Mouse (Mus musculus) hindbrain, embryonic 12.5 days (tissue): Measurements from ENCODE around the gene Kif4. TPM values are rescaled to one million over a fixed set of nuclear protein-coding genes. Genes with fewer than 3 reads are reported as not detected.
A peak's percentile ranks its signal among the peaks of the same experiment; 100 is the strongest.

ENCODE experiments used
- ATAC-seq: fragments of 200-750 bp; cut with Nextera tagmentation; 2 replicates; pipeline ENCODE4 v1.8.0; 2017; ENCODE audit warnings: moderate TSS enrichment; ENCODE audit not compliant: low FRiP score
- H3K27ac ChIP-seq: fragments of 300-500 bp; sonication (generic); 2 replicates; pipeline ENCODE4 v1.5.1; 2016; ENCODE audit warnings: mild to moderate bottlenecking
- H3K27me3 ChIP-seq: fragments of 300-500 bp; sonication (generic); 2 replicates; pipeline ENCODE4 v1.6.1; 2016; ENCODE audit warnings: mild to moderate bottlenecking
- H3K36me3 ChIP-seq: fragments of 300-500 bp; sonication (generic); 2 replicates; pipeline ENCODE4 v1.6.1; 2016; ENCODE audit warnings: mild to moderate bottlenecking
- H3K4me1 ChIP-seq: fragments of 300-500 bp; sonication (generic); 2 replicates; pipeline ENCODE4 v1.6.1; 2016
- H3K4me2 ChIP-seq: fragments of 300-500 bp; sonication (generic); replicated peaks from 2 replicates; pipeline ENCODE4 v1.6.1; 2016; ENCODE audit warnings: mild to moderate bottlenecking
- H3K4me3 ChIP-seq: fragments of 300-500 bp; sonication (generic); 2 replicates; pipeline ENCODE4 v1.5.1; 2016; ENCODE audit warnings: mild to moderate bottlenecking
- H3K9ac ChIP-seq: fragments of 300-500 bp; sonication (generic); 2 replicates; pipeline ENCODE4 v1.6.1; 2016; ENCODE audit warnings: mild to moderate bottlenecking, moderate library complexity
- H3K9me3 ChIP-seq: fragments of 300-500 bp; sonication (generic); replicated peaks from 2 replicates; pipeline ENCODE4 v1.6.1; 2016; ENCODE audit warnings: mild to moderate bottlenecking
- WGBS: fragments of 180-500 bp; shearing (Covaris S2); methylation state at CpG from one replicate; pipeline ENCODE4 v1.1.7; 2016; 5-methylcytosine and 5-hydroxymethylcytosine counted together
- polyA plus RNA-seq: library from polyadenylated mRNA; unstranded; fragments of >200 nt; fragmentation: Nextera tagmentation; extraction: Ambion mirVana; gene quantifications from 2 replicates; pipeline ENCODE4 v1.2.1, GENCODE M21; 2016

Gene Kif4
- polyA plus RNA-seq, 1 experiment from 2014 or later: 27.0 TPM

- no peak overlapping the region for H3K9ac ChIP-seq
- H3K4me1 ChIP-seq: no peaks in the 10 kb centered on the region
- H3K27me3 ChIP-seq: no peaks in the 10 kb centered on the region
- H3K36me3 ChIP-seq: no peaks in the 10 kb centered on the region
- no peak overlapping the region for H3K4me2 ChIP-seq
- H3K4me3 ChIP-seq: no peak overlapping the region
- H3K27ac ChIP-seq: no peak overlapping the region
- ATAC-seq: no peak
- no peaks in the 10 kb centered on the region for H3K9me3 ChIP-seq
These were observed 27.3 kb downstream of the Kif4 start for GRCm38 (mm10) chrX:100652848-100653247.

- 92% methylated on average over 2 of the region's 2 CpGs for WGBS
- Histone ChIP-seq H3K9me3 (no peaks in the 10 kb centered on the region), H3K27ac (no peak overlapping the region), H3K4me1 (no peaks in the 10 kb centered on the region), H3K4me2 (no peak overlapping the region), H3K36me3 (no peaks in the 10 kb centered on the region), H3K4me3 (no peak overlapping the region), H3K9ac (no peak overlapping the region), H3K27me3 (no peaks in the 10 kb centered on the region; the same call in 1 of the 2 replicates)
- ATAC-seq: no peak
These were observed 39.3 kb downstream of the Kif4 start for GRCm38 (mm10) chrX:100664825-100665224.

DNA sequence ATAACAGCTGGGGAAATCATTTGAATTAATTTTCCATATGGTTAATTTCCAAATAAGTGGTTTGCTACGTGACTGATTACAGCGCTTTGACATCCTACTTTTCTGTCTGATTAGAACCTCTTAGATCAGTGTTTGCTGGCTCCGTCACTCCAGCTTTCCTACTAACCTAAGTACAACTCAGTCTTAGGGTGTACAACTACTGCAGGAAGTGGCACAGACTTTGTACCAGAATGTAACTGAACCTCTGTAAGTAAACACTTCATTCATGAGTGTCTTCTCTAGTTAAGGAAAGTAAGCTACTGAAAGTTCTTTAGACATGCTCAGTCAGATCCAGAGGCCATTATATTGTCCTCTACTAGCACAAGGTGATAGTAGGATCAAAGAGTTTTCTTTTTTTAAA, 52.7 kb downstream of the Kif4 start:
- ATAC-seq: no peak
- no peak overlapping the region for H3K4me2 ChIP-seq

DNA sequence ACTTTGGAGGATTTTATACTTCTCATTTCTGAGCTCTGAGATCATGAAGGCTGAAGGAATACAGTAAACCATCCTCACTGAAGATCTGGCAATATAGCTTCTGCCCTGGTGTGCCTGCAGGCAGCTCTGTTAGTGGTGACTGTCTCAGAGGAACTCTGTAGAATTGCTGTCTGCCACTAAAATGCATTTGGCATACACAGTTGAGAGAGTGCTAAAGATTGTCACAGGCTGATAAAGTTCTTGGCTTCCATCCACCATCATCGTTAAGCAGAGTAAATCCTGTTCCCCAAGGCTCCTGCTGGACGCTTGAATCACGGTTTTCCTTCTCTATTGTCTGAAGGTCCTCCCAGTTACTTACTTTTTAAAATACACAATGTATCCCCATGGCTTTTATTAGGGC, 61.0 kb downstream of the Kif4 start:
- Histone ChIP-seq H3K9me3 (no peaks in the 10 kb centered on the region), H3K9ac (no peak overlapping the region), H3K4me3 (no peak overlapping the region), H3K4me2 (no peak overlapping the region), H3K27ac (no peak overlapping the region), H3K4me1 (no peaks in the 10 kb centered on the region), H3K27me3 (peaks cover 5% of the 10 kb centered on the region; the same call in 1 of the 2 replicates), H3K36me3 (no peaks in the 10 kb centered on the region)
- no peak for ATAC-seq
- WGBS: 76% methylated on average over 3 of the region's 3 CpGs

More for the DNA sequence above, 52.7 kb downstream of the Kif4 start:
- Histone ChIP-seq H3K9ac (no peak overlapping the region), H3K4me3 (no peak overlapping the region), H3K4me1 (no peaks in the 10 kb centered on the region), H3K9me3 (no peaks in the 10 kb centered on the region), H3K27me3 (no peaks in the 10 kb centered on the region; the same call in 1 of the 2 replicates), H3K27ac (no peak overlapping the region), H3K36me3 (no peaks in the 10 kb centered on the region)
- WGBS: 93% methylated on average over 3 of the region's 3 CpGs

DNA sequence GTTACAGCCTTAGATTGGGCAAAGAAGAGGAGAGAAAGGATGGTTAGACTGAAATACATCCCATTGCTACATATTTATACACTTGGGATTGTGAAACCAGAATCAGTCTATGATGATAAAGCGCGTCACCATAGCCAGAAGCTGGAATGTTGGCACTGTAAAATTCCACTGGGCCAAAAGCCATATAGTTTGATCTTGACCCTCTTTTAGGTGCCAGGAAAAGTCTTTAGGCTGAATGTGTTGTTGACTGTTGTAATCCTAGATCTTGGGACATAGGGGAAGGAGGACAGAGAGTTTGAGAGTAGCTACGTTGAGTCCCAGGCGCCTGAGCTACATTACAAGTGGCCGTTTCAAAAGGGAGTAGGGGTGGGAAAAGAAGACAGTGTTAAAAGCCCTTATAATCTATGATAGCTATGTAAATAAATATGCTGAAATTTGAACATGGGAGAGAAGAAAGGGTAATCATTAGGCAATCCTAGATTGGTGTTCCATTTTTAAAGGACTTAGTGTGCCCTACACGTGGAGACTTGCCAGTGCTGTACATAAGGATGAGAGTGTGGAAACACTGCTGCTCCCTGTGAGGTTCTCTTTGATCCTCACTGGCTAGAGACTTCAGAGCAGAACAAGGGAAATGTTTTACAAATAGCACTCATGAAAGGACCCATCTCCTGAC, 62.0 kb downstream of the Kif4 start:
- Histone ChIP-seq H3K4me1 (no peaks in the 10 kb centered on the region), H3K9ac (no peak overlapping the region), H3K27ac (no peak overlapping the region), H3K36me3 (no peaks in the 10 kb centered on the region), H3K9me3 (no peaks in the 10 kb centered on the region), H3K4me2 (no peak overlapping the region), H3K27me3 (peaks cover 5% of the 10 kb centered on the region; the same call in 1 of the 2 replicates), H3K4me3 (no peak overlapping the region)
- ATAC-seq: no peak
- 88% methylated on average over 6 of the region's 6 CpGs for WGBS

DNA sequence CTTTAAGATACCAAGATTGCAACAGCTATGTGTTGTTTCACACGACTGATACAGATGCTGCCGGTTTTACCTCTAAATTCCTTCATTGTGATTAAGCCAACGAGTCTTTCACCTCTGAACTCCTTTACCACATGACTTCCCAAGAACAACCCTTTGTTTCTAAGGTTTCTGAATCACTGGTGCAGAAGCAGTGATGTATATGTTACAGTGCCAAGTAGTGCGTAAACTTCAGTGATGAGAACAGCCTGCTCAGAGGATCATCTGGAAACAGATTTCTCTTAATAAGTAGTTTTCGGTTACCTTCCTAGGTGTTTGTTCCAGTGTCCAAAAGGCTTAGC, 62.5 kb downstream of the Kif4 start:
- Histone ChIP-seq H3K36me3 (no peaks in the 10 kb centered on the region), H3K9ac (no peak overlapping the region), H3K4me3 (no peak overlapping the region), H3K27me3 (peaks cover 5% of the 10 kb centered on the region; the same call in 1 of the 2 replicates), H3K4me1 (no peaks in the 10 kb centered on the region), H3K9me3 (no peaks in the 10 kb centered on the region), H3K27ac (no peak overlapping the region), H3K4me2 (no peak overlapping the region)
- no peak for ATAC-seq
- WGBS: 79% methylated on average over 5 of the region's 5 CpGs

DNA sequence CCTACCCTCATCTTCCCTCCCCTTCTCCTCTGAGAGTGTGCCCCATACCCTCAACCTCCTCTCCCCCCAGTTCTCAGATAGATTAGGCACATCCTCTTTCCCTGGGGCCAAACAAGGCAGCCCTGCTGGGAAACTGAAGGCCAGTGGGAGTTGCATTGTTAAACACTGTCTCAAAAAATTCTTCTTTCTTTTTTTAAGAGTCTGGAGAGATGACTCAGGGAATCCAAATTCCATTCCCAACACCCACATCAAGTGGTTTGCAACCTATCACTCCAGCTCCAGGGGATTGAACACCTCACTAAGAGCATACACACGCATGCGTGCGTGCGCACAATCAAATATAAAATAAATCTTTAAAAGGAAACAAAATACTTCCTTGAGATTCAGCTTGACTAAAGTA, 71.2 kb downstream of the Kif4 start:
- ATAC-seq: no peak
- Histone ChIP-seq H3K9me3 (no peaks in the 10 kb centered on the region), H3K27ac (no peak overlapping the region), H3K4me3 (no peak overlapping the region), H3K27me3 (0 out of 2 replicates have a peak, but pooled peaks cover 3% of the 10 kb centered on the region), H3K9ac (no peak overlapping the region), H3K4me2 (no peak overlapping the region), H3K36me3 (no peaks in the 10 kb centered on the region), H3K4me1 (no peaks in the 10 kb centered on the region)
- WGBS: 97% methylated on average over 4 of the region's 4 CpGs

GRCm38 (mm10) chrX:100708032-100708431, 82.5 kb downstream of the Kif4 start:
- Histone ChIP-seq H3K9me3 (no peaks in the 10 kb centered on the region), H3K27ac (no peak overlapping the region), H3K9ac (no peak overlapping the region), H3K27me3 (no peaks in the 10 kb centered on the region), H3K4me2 (no peak overlapping the region), H3K4me1 (no peaks in the 10 kb centered on the region), H3K36me3 (no peaks in the 10 kb centered on the region), H3K4me3 (no peak overlapping the region)
- WGBS: 92% methylated on average over 6 of the region's 6 CpGs
- ATAC-seq: no peak

DNA sequence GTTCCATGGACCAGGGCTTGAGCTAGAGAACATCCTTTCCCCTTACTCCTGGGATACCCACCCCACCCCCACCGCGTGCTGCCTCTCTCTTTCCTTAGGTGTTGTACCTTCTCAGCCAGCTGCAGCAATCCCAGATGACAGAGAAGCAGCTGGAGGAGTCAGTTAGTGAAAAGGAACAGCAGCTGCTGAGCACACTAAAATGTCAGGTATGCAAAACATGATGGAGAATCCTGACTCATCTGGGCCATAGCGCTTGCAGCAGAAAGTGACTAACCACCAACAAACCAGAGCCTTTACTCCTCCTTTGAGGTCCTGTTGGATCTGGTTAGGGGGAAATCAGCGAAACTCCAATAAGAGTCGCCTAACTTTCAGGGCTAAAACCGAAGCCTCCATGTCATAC, 90.6 kb downstream of the Kif4 start:
- Histone ChIP-seq H3K9me3 (no peaks in the 10 kb centered on the region), H3K27ac (no peak overlapping the region), H3K4me3 (no peak overlapping the region), H3K27me3 (peaks cover 10% of the 10 kb centered on the region; the same call in 1 of the 2 replicates), H3K4me1 (no peaks in the 10 kb centered on the region), H3K4me2 (no peak overlapping the region), H3K36me3 (peaks cover 10% of the 10 kb centered on the region; the same call in 1 of the 2 replicates), H3K9ac (no peak overlapping the region)
- WGBS: 88% methylated on average over 6 of the region's 6 CpGs
- ATAC-seq: no peak

GRCm38 (mm10) chrX:100728947-100729346, 103.4 kb downstream of the Kif4 start:
- Histone ChIP-seq H3K9me3 (no peaks in the 10 kb centered on the region), H3K36me3 (no peaks in the 10 kb centered on the region), H3K27ac (peak overlapping the region; percentile 71), H3K4me2 (no peak overlapping the region), H3K9ac (no peak overlapping the region), H3K4me3 (no peak overlapping the region), H3K4me1 (peaks cover 18% of the 10 kb centered on the region), H3K27me3 (peaks cover 13% of the 10 kb centered on the region)
- peak; percentile 75 for ATAC-seq
- 18% methylated on average over 1 of the region's 1 CpGs for WGBS

GRCm38 (mm10) chrX:100729665-100730188, 104.2 kb downstream of the Kif4 start, which contains the start of gene Gdpd2:
Gene Gdpd2 (plus strand): TSS chrX:100729873.
- Histone ChIP-seq H3K36me3 (no peaks in the 10 kb centered on the region), H3K4me1 (peaks cover 18% of the 10 kb centered on the region), H3K27ac (peak within 1 kb of the TSS; percentile 71), H3K4me2 (peak within 1 kb of the TSS; percentile 48), H3K9me3 (no peaks in the 10 kb centered on the region), H3K27me3 (peaks cover 13% of the 10 kb centered on the region), H3K4me3 (peak within 1 kb of the TSS; percentile 20), H3K9ac (no peak within 1 kb of the TSS; the same call in 1 of the 2 replicates)
- WGBS: 20% methylated on average over 8 of the region's 8 CpGs
- peak; percentile 68 for ATAC-seq

- peaks cover 13% of the 10 kb centered on the region for H3K27me3 ChIP-seq
- peaks cover 18% of the 10 kb centered on the region for H3K4me1 ChIP-seq
- no peak overlapping the region for H3K9ac ChIP-seq
- peak overlapping the region; percentile 48 for H3K4me2 ChIP-seq
- WGBS: 31% methylated on average over 8 of the region's 8 CpGs
- ATAC-seq: peak; percentile 46
- no peaks in the 10 kb centered on the region for H3K36me3 ChIP-seq
- H3K4me3 ChIP-seq: peak overlapping the region; percentile 20
- H3K9me3 ChIP-seq: no peaks in the 10 kb centered on the region
- H3K27ac ChIP-seq: peak overlapping the region; percentile 71
These were observed 104.7 kb downstream of the Kif4 start for GRCm38 (mm10) chrX:100730266-100730665.

DNA sequence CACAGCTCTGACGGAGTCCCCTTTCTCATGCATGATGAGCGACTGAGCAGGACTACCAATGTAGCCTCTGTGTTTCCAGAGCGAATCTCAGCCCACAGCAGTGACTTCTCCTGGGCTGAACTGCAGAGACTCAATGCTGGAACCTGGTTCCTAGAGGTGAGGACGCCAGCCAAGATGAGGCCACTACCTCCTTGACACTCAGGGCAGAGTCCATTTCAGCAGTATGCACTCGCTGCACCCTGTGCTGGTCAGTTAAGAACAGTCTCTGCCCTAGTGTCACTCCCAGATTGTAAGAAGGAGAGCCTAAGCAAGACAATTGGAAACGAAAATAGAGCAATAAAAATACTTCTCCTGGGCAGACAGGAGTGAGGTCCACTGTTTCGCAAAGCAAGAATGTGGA, 108.8 kb downstream of the Kif4 start:
- Histone ChIP-seq H3K36me3 (no peaks in the 10 kb centered on the region), H3K9me3 (no peaks in the 10 kb centered on the region), H3K4me2 (no peak overlapping the region), H3K4me3 (no peak overlapping the region), H3K9ac (no peak overlapping the region), H3K4me1 (peaks cover 13% of the 10 kb centered on the region), H3K27ac (no peak overlapping the region), H3K27me3 (peaks cover 19% of the 10 kb centered on the region)
- WGBS: 79% methylated on average over 7 of the region's 7 CpGs
- ATAC-seq: no peak
